Comparison of ENCODE assay signal across 26 mouse cellular contexts in the genomic region with DNA sequence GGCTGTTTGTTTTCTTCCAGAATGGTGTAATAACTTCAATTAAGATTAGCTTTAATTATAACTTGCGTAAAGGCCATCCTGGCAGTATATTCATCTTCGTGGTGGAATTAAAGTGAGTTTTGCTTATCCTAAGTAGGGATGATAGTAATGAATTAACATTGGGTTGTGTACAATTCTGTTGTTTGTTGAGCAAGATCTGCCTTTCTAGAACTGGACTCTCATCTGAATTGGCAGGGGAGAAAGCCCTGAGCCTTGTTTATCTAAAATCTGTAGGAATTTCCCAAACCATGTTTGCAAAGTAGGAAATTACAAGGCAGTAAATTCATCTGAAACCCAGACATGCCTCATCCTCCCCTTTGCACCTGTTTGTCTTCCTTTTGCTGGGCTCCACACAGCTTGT.
DNase-seq lines count a peak whose midpoint lies in the region; ATAC-seq and TF ChIP-seq lines count a peak whose summit lies in the region.
"Had no signal": no experiment of that assay in that cellular context is flagged by ENCODE, and none has a peak within 500 bp of the region (broad histone marks: within the 10 kb centered on the region; RNA-seq: fewer than 3 reads in every experiment).

No protein-coding gene starts in this region.

- H3K4me1 ChIP-seq in lung, embryonic 14.5 days (ENCODE audit: insufficient read depth) = peaks cover 7% of the 10 kb centered on the region; the same call in 1 of the 2 replicates
- peaks cover 8% of the 10 kb centered on the region; the same call in 1 of the 2 replicates for H3K4me1 ChIP-seq in lung, embryonic 16.5 days (replicated peaks; ENCODE audit: control insufficient read depth, insufficient read depth, low read length)
- H3K4me1 ChIP-seq in intestine, postnatal 0 days (replicated peaks; ENCODE audit: control insufficient read depth, insufficient read depth, low read length) = 0 out of 2 replicates have a peak, but pooled peaks cover 2% of the 10 kb centered on the region
- H3K4me1 ChIP-seq: embryonic facial prominence, embryonic 13.5 days; embryonic facial prominence, embryonic 15.5 days had no signal

- peak overlapping the region; percentile 50; the same call in 1 of the 2 replicates for H3K27ac ChIP-seq in lung, embryonic 14.5 days (ENCODE audit: low read depth)
- peak overlapping the region; percentile 27; the same call in 1 of the 2 replicates for H3K27ac ChIP-seq in lung, embryonic 16.5 days (ENCODE audit: low read length)
- H3K27ac ChIP-seq in intestine, postnatal 0 days (ENCODE audit: low read depth, low read length) = no peak overlapping the region
- H3K27ac ChIP-seq: embryonic facial prominence, embryonic 13.5 days; embryonic facial prominence, embryonic 15.5 days; forebrain, embryonic 10.5 days; forebrain, embryonic 12.5 days had no signal

- TF ChIP-seq CTCF in lung, embryonic 14.5 days (IDR thresholded peaks at IDR 0.05; ENCODE audit: low read depth) = no peak
- TF ChIP-seq CTCF in intestine, postnatal 0 days (IDR thresholded peaks at IDR 0.05; ENCODE audit: low read depth) = no peak

- H3K4me2 ChIP-seq in lung, embryonic 14.5 days = no peak overlapping the region
- H3K4me2 ChIP-seq in lung, embryonic 16.5 days (ENCODE audit: low read depth, low read length) = no peak overlapping the region
- no peak overlapping the region for H3K4me2 ChIP-seq in intestine, postnatal 0 days (replicated peaks; ENCODE audit: low read depth)
- H3K4me2 ChIP-seq: embryonic facial prominence, embryonic 13.5 days; embryonic facial prominence, embryonic 15.5 days; forebrain, embryonic 12.5 days had no signal

- no peak overlapping the region for H3K9ac ChIP-seq in lung, embryonic 14.5 days
- H3K9ac ChIP-seq in lung, embryonic 16.5 days (ENCODE audit: low read length) = no peak overlapping the region
- no peak overlapping the region for H3K9ac ChIP-seq in intestine, postnatal 0 days (ENCODE audit: low read depth, low read length)
- H3K9ac ChIP-seq: embryonic facial prominence, embryonic 13.5 days; embryonic facial prominence, embryonic 15.5 days; forebrain, embryonic 12.5 days had no signal

- no peaks in the 10 kb centered on the region for H3K36me3 ChIP-seq in lung, embryonic 14.5 days (ENCODE audit: insufficient read depth)
- H3K36me3 ChIP-seq in lung, embryonic 16.5 days (ENCODE audit: control insufficient read depth, insufficient read depth, low read length) = no peaks in the 10 kb centered on the region
- no peaks in the 10 kb centered on the region for H3K36me3 ChIP-seq in intestine, postnatal 0 days (ENCODE audit: control insufficient read depth, insufficient read depth)
- H3K36me3 ChIP-seq: embryonic facial prominence, embryonic 13.5 days; embryonic facial prominence, embryonic 15.5 days; forebrain, embryonic 10.5 days; forebrain, embryonic 12.5 days had no signal

- DNase-seq in lung, embryonic 14.5 days = no peak
- DNase-seq in lung, postnatal 36 days = no peak
- no peak for DNase-seq in lung, postnatal 14 days
- DNase-seq in NIH3T3 (ENCODE audit: low read depth) = peak; percentile 35
- peak; percentile 53 for DNase-seq in adipocyte (ENCODE audit: low spot score)
- DNase-seq in kidney, adult 9 months = no peak
- DNase-seq: adrenal gland, adult 2 months; adrenal gland, postnatal 10 days; adrenal gland, postnatal 25 days; cerebellum, adult 11 months; cerebellum, adult 18-20 months; cerebellum, adult 8-10 months; cerebellum, adult 9-11 months; cerebellum, postnatal 14 days; cerebellum, postnatal 36 days; embryo, embryonic 11 days had no signal

- H3K9me3 ChIP-seq in lung, embryonic 14.5 days (ENCODE audit: low read depth, low read length) = no peaks in the 10 kb centered on the region
- no peaks in the 10 kb centered on the region for H3K9me3 ChIP-seq in lung, embryonic 16.5 days (ENCODE audit: control insufficient read depth, low read length)
- no peaks in the 10 kb centered on the region for H3K9me3 ChIP-seq in intestine, postnatal 0 days (ENCODE audit: control insufficient read depth)
- H3K9me3 ChIP-seq: embryonic facial prominence, embryonic 13.5 days; embryonic facial prominence, embryonic 15.5 days; forebrain, embryonic 10.5 days; forebrain, embryonic 12.5 days had no signal

- 37% methylated on average over 2 of the region's 2 CpGs for WGBS in lung, embryonic 14.5 days
- WGBS in lung, embryonic 16.5 days = 63% methylated on average over 2 of the region's 2 CpGs
- 64% methylated on average over 2 of the region's 2 CpGs for WGBS in intestine, postnatal 0 days

- H3K4me3 ChIP-seq in lung, embryonic 14.5 days (ENCODE audit: low read depth, low read length) = no peak overlapping the region
- no peak overlapping the region for H3K4me3 ChIP-seq in lung, embryonic 16.5 days (ENCODE audit: low read length)
- H3K4me3 ChIP-seq in intestine, postnatal 0 days (ENCODE audit: low read depth, low read length) = no peak overlapping the region
- H3K4me3 ChIP-seq: embryonic facial prominence, embryonic 13.5 days; embryonic facial prominence, embryonic 15.5 days; forebrain, embryonic 10.5 days; forebrain, embryonic 12.5 days had no signal

- H3K27me3 ChIP-seq in lung, embryonic 14.5 days (ENCODE audit: insufficient read depth, low read length) = no peaks in the 10 kb centered on the region
- no peaks in the 10 kb centered on the region for H3K27me3 ChIP-seq in lung, embryonic 16.5 days (ENCODE audit: control insufficient read depth, insufficient read depth, low read depth, low read length)
- no peaks in the 10 kb centered on the region for H3K27me3 ChIP-seq in intestine, postnatal 0 days (replicated peaks; ENCODE audit: control insufficient read depth, insufficient read depth, low read length)
- H3K27me3 ChIP-seq: embryonic facial prominence, embryonic 13.5 days; embryonic facial prominence, embryonic 15.5 days; forebrain, embryonic 12.5 days had no signal

- no peak; the same call in 1 of the 2 replicates for ATAC-seq in lung, embryonic 14.5 days (ENCODE audit: insufficient read depth)
- peak; percentile 53 for ATAC-seq in lung, embryonic 16.5 days (ENCODE audit: low read depth)
- ATAC-seq in intestine, postnatal 0 days = no peak
- ATAC-seq: activated CD4-positive, CD25-positive, alpha-beta regulatory T cell, adult 4 months; forebrain, embryonic 14.5 days; forebrain, embryonic 16.5 days; Patski had no signal

Comparison
In these comparisons a context has a peak if more than half of its experiments do, and no peak if none do; other contexts are left out.
1. DNase-seq: peak in NIH3T3 (single experiment) and adipocyte (single experiment); none in lung, embryonic 14.5 days (single experiment), lung, postnatal 36 days (single experiment), lung, postnatal 14 days (single experiment) and kidney, adult 9 months (single experiment).